Mouse (Mus musculus): ENCODE measurements at regions not wholly inside any gene's neighbourhood (a gene's known extent, or its start where the extent isn't known, plus 50 kb on each side); places are given as distances from the start of the nearest gene placed in this dataset.

- DNase-seq (ENCODE audit: low read depth) = no peak
Measured at GRCm38 (mm10) chr6:31658447-31659199, 94.8 kb upstream of the Podxl start.

GRCm38 (mm10) chr6:31650791-31651476, 87.2 kb upstream of the Podxl start:
- DNase-seq (ENCODE audit: low read depth) = no peak

- no peak for DNase-seq (ENCODE audit: low read depth)
Measured at GRCm38 (mm10) chr6:31645261-31645660, 81.5 kb upstream of the Podxl start.

- DNase-seq (ENCODE audit: low read depth) = no peak
Measured at GRCm38 (mm10) chr6:31644504-31644903, 80.7 kb upstream of the Podxl start.

- DNase-seq (ENCODE audit: low read depth) = peak; percentile 88
Measured at GRCm38 (mm10) chr6:31642451-31642942, 78.7 kb upstream of the Podxl start.

- DNase-seq (ENCODE audit: low read depth) = no peak
Measured at GRCm38 (mm10) chr6:31640745-31641144, 77.0 kb upstream of the Podxl start.

- DNase-seq (ENCODE audit: low read depth) = peak; percentile 80
Measured at GRCm38 (mm10) chr6:31639460-31639859, 75.7 kb upstream of the Podxl start.

GRCm38 (mm10) chr6:31638434-31639220, 74.8 kb upstream of the Podxl start:
- no peak for DNase-seq (ENCODE audit: low read depth)

- DNase-seq (ENCODE audit: low read depth) = peak; percentile 43
Measured at GRCm38 (mm10) chr6:31637371-31638052, 73.7 kb upstream of the Podxl start.

GRCm38 (mm10) chr6:31636954-31637353, 73.2 kb upstream of the Podxl start:
- DNase-seq (ENCODE audit: low read depth) = no peak

GRCm38 (mm10) chr6:31632485-31632884, 68.7 kb upstream of the Podxl start:
- no peak for DNase-seq (ENCODE audit: low read depth)

GRCm38 (mm10) chr6:31630009-31630408, 66.2 kb upstream of the Podxl start:
- no peak for DNase-seq (ENCODE audit: low read depth)

- DNase-seq (ENCODE audit: low read depth) = no peak
Measured at GRCm38 (mm10) chr6:31627912-31628311, 64.1 kb upstream of the Podxl start.

GRCm38 (mm10) chr6:31625055-31625454, 61.3 kb upstream of the Podxl start:
- no peak for DNase-seq (ENCODE audit: low read depth)

- DNase-seq (ENCODE audit: low read depth) = no peak
Measured at GRCm38 (mm10) chr6:31624374-31624773, 60.6 kb upstream of the Podxl start.

GRCm38 (mm10) chr6:31621023-31621422, 57.2 kb upstream of the Podxl start:
- no peak for DNase-seq (ENCODE audit: low read depth)

GRCm38 (mm10) chr6:31618852-31619251, 55.1 kb upstream of the Podxl start:
- no peak for DNase-seq (ENCODE audit: low read depth)

- DNase-seq (ENCODE audit: low read depth) = no peak
Measured at GRCm38 (mm10) chr6:31617341-31617740, 53.6 kb upstream of the Podxl start.

- DNase-seq (ENCODE audit: low read depth) = peak; percentile 72
Measured at GRCm38 (mm10) chr6:31615426-31615970, 51.7 kb upstream of the Podxl start.

GRCm38 (mm10) chr6:31614563-31614962, 50.8 kb upstream of the Podxl start:
- DNase-seq (ENCODE audit: low read depth) = no peak

GRCm38 (mm10) chr6:31613590-31614319, 50.0 kb upstream of the Podxl start:
- DNase-seq (ENCODE audit: low read depth) = peak; percentile 83

All from 416B (cell line).